Mouse (Mus musculus) limb, embryonic 11.5 days (tissue): ENCODE measurements around the gene Sugct. TPM values are rescaled to one million over a fixed set of nuclear protein-coding genes. Genes with fewer than 3 reads are reported as not detected.
"Not testable (repeated sequence)": the region's sequence is repeated elsewhere in the genome, so short reads cannot be mapped to it uniquely, and the experiment has no call there.

Experiments
- ATAC-seq: fragments of 200-750 bp; cut with Nextera tagmentation; 2 replicates; pipeline ENCODE4 v1.8.0; 2017; ENCODE audit warnings: low read depth; ENCODE audit not compliant: insufficient number of reproducible peaks, low FRiP score, low TSS enrichment
- DNase-seq: peaks from one replicate; pipeline ENCODE4 v3.0.0-alpha.2; 2015; ENCODE audit warnings: low spot score
- H3K27ac ChIP-seq: fragments of 300-500 bp; sonication (generic); replicated peaks from 2 replicates; pipeline ENCODE4 v1.5.1; 2014; ENCODE audit warnings: low read depth, mild to moderate bottlenecking, low read length
- H3K27me3 ChIP-seq: fragments of 300-500 bp; sonication (generic); 2 replicates; pipeline ENCODE4 v1.6.1; 2014; ENCODE audit warnings: mild to moderate bottlenecking, low read length, mixed read lengths; ENCODE audit not compliant: control insufficient read depth, insufficient read depth
- H3K36me3 ChIP-seq: fragments of 300-500 bp; sonication (generic); 2 replicates; pipeline ENCODE4 v1.6.1; 2014; ENCODE audit warnings: mild to moderate bottlenecking, low read length, moderate library complexity, mixed read lengths; ENCODE audit not compliant: control insufficient read depth, insufficient read depth
- H3K4me1 ChIP-seq: fragments of 300-500 bp; sonication (generic); 2 replicates; pipeline ENCODE4 v1.6.1; 2014; ENCODE audit warnings: low read length, mixed read lengths; ENCODE audit not compliant: control insufficient read depth, insufficient read depth
- H3K4me2 ChIP-seq: fragments of 300-500 bp; sonication (generic); 2 replicates; pipeline ENCODE4 v1.6.1; 2014; ENCODE audit warnings: low read depth, mild to moderate bottlenecking, moderate library complexity; ENCODE audit not compliant: severe bottlenecking
- H3K4me3 ChIP-seq: fragments of 300-500 bp; sonication (generic); 2 replicates; pipeline ENCODE4 v1.5.1; 2014; ENCODE audit warnings: low read depth, low read length
- H3K9ac ChIP-seq: fragments of 300-500 bp; sonication (generic); 2 replicates; pipeline ENCODE4 v1.6.1; 2014; ENCODE audit warnings: mild to moderate bottlenecking, low read length
- H3K9me3 ChIP-seq: fragments of 300-500 bp; sonication (generic); 2 replicates; pipeline ENCODE4 v1.6.1; 2016; ENCODE audit warnings: low read length; ENCODE audit not compliant: control insufficient read depth
- WGBS: fragments of 180-500 bp; shearing (Covaris S2); extraction: QIAGEN DNeasy Blood & Tissue Kit; methylation state at CpG from one replicate; pipeline ENCODE4 v1.1.7; 2014; 5-methylcytosine and 5-hydroxymethylcytosine counted together
- polyA plus RNA-seq: library from polyadenylated mRNA; unstranded; fragments of >200 nt; fragmentation: Nextera tagmentation; extraction: Ambion mirVana; gene quantifications from 2 replicates; pipeline ENCODE4 v1.2.1, GENCODE M21; 2014

Sugct gene
- polyA plus RNA-seq, 1 experiment from 2014 or later: 3.9 TPM

- ATAC-seq (no peak), DNase-seq (no peak)
- Histone ChIP-seq H3K4me2 (no peak overlapping the region), H3K9ac (no peak overlapping the region), H3K4me1 (no peaks in the 10 kb centered on the region), H3K27me3 (no peaks in the 10 kb centered on the region), H3K9me3 (no peaks in the 10 kb centered on the region), H3K4me3 (no peak overlapping the region), H3K27ac (no peak overlapping the region), H3K36me3 (no peaks in the 10 kb centered on the region)
- 85% methylated on average over 1 of the region's 1 CpGs for WGBS
These were observed 854.4 kb downstream of the Sugct start for GRCm38 (mm10) chr13:16840994-16841393.

GRCm38 (mm10) chr13:16838409-16838808, 856.9 kb downstream of the Sugct start:
- Histone ChIP-seq H3K4me3 (no peak overlapping the region), H3K27ac (no peak overlapping the region), H3K4me2 (no peak overlapping the region), H3K9ac (no peak overlapping the region), H3K4me1 (no peaks in the 10 kb centered on the region), H3K9me3 (no peaks in the 10 kb centered on the region), H3K27me3 (no peaks in the 10 kb centered on the region), H3K36me3 (no peaks in the 10 kb centered on the region)
- ATAC-seq: no peak
- WGBS: 85% methylated on average over 3 of the region's 3 CpGs
- DNase-seq: no peak

- DNase-seq (no peak), ATAC-seq (no peak)
- Histone ChIP-seq H3K27ac (no peak overlapping the region), H3K4me3 (no peak overlapping the region), H3K4me1 (no peaks in the 10 kb centered on the region), H3K4me2 (no peak overlapping the region), H3K9me3 (no peaks in the 10 kb centered on the region), H3K9ac (no peak overlapping the region), H3K36me3 (no peaks in the 10 kb centered on the region), H3K27me3 (no peaks in the 10 kb centered on the region)
- 60% methylated on average over 2 of the region's 2 CpGs for WGBS
These were observed 860.2 kb downstream of the Sugct start for GRCm38 (mm10) chr13:16835111-16835510.

GRCm38 (mm10) chr13:16833069-16833468, 862.3 kb downstream of the Sugct start:
- no peak for ATAC-seq
- Histone ChIP-seq H3K4me1 (no peaks in the 10 kb centered on the region), H3K4me2 (no peak overlapping the region), H3K27me3 (no peaks in the 10 kb centered on the region), H3K27ac (no peak overlapping the region), H3K9me3 (no peaks in the 10 kb centered on the region), H3K9ac (no peak overlapping the region), H3K36me3 (no peaks in the 10 kb centered on the region), H3K4me3 (no peak overlapping the region)
- no peak for DNase-seq

GRCm38 (mm10) chr13:16831840-16832239, 863.5 kb downstream of the Sugct start:
- Histone ChIP-seq H3K27me3 (no peaks in the 10 kb centered on the region), H3K9ac (no peak overlapping the region), H3K27ac (no peak overlapping the region), H3K4me1 (no peaks in the 10 kb centered on the region), H3K4me3 (no peak overlapping the region), H3K36me3 (no peaks in the 10 kb centered on the region), H3K4me2 (no peak overlapping the region), H3K9me3 (no peaks in the 10 kb centered on the region)
- no peak for ATAC-seq
- no peak for DNase-seq
- 81% methylated on average over 8 of the region's 8 CpGs for WGBS

GRCm38 (mm10) chr13:16830291-16830690, 865.1 kb downstream of the Sugct start:
- WGBS: 72% methylated on average over 6 of the region's 6 CpGs
- H3K9ac ChIP-seq, H3K4me1 ChIP-seq, ATAC-seq, DNase-seq, H3K36me3 ChIP-seq, H3K9me3 ChIP-seq, H3K4me2 ChIP-seq, H3K27ac ChIP-seq, H3K4me3 ChIP-seq, H3K27me3 ChIP-seq: not testable (repeated sequence)

- Histone ChIP-seq H3K9ac (no peak overlapping the region), H3K36me3 (no peaks in the 10 kb centered on the region), H3K4me3 (no peak overlapping the region), H3K9me3 (no peaks in the 10 kb centered on the region), H3K27me3 (no peaks in the 10 kb centered on the region), H3K4me2 (no peak overlapping the region), H3K4me1 (no peaks in the 10 kb centered on the region), H3K27ac (no peak overlapping the region)
- DNase-seq (no peak), ATAC-seq (no peak)
- 62% methylated on average over 2 of the region's 2 CpGs for WGBS
These were observed 865.8 kb downstream of the Sugct start for GRCm38 (mm10) chr13:16829589-16829988.

GRCm38 (mm10) chr13:16825619-16826018, 869.7 kb downstream of the Sugct start:
- Histone ChIP-seq H3K9me3 (no peaks in the 10 kb centered on the region), H3K4me1 (no peaks in the 10 kb centered on the region), H3K4me2 (no peak overlapping the region), H3K27me3 (no peaks in the 10 kb centered on the region), H3K4me3 (no peak overlapping the region), H3K27ac (no peak overlapping the region), H3K36me3 (no peaks in the 10 kb centered on the region), H3K9ac (no peak overlapping the region)
- DNase-seq (peak; percentile 31), ATAC-seq (peak; percentile 47; the same call in 1 of the 2 replicates)
- WGBS: 39% methylated on average over 6 of the region's 6 CpGs

GRCm38 (mm10) chr13:16821785-16822184, 873.6 kb downstream of the Sugct start:
- no peaks in the 10 kb centered on the region for H3K36me3 ChIP-seq
- no peak overlapping the region for H3K9ac ChIP-seq
- WGBS: 63% methylated on average over 4 of the region's 4 CpGs
- H3K4me3 ChIP-seq: no peak overlapping the region
- no peaks in the 10 kb centered on the region for H3K4me1 ChIP-seq
- DNase-seq: no peak
- no peaks in the 10 kb centered on the region for H3K9me3 ChIP-seq
- no peak overlapping the region for H3K27ac ChIP-seq
- H3K27me3 ChIP-seq: no peaks in the 10 kb centered on the region
- no peak for ATAC-seq
- H3K4me2 ChIP-seq: no peak overlapping the region
